Mouse (Mus musculus) adrenal gland, postnatal 14 days (tissue): ENCODE measurements around the gene Lrrc32. TPM values are rescaled to one million over a fixed set of nuclear protein-coding genes. Genes with fewer than 3 reads are reported as not detected.

Experiments used
- DNase-seq: peaks from one replicate; pipeline ENCODE4 v3.0.0; 2021; ENCODE audit warnings: mixed read lengths
- total RNA-seq: library from RNA; stranded (reverse); gene quantifications from 2 replicates; pipeline ENCODE4 v1.2.3, GENCODE M21; 2021

Gene Lrrc32
- total RNA-seq, 1 experiment from 2014 or later = 18.4 TPM

DNA sequence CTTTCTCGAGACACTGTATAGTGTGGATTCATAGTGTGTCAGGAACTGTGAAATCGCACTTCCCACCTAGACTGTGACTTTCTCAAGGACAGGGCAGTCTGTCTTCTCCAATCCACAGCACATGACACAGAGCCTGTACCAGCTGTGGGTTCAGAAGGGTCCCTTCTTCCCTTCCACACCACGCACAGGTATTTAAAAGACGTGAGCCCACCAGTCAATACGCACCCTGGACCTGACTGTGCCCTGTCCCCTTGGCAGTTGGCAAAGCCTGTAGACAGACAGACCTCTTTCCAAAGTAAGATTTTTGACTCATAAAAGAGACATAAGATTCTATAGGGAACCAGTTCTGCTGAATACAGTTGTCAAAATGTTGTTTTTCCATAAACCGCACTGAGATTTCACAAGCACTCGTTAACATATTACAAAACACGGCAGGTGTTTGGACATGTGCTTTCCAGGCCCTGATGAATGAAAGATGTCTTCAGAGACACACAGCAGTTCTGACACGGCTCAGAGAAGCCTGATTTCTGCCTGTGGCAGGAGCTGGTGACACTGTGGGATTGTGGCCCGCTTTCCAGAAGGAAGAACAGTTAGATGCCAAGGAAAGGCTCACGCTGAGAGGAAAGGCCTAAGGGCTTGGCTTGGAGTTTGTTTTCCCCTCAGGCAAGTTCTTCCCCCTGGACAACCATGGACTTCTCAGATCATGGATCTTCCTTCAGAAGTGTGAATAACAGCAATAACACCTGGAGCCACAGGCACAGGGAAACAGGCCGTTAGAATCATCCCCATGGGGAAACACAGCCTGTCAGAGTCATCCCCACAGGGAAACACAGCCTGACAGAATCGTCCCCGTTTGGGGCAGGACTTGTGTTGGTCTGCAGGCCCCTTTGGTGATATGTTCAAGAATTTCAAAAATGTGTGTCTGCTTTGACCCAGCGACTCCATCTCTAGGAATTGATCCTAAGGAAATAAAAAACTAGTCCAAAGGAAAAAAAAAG is 22.2 kb downstream of the Lrrc32 start:
- DNase-seq = no peak

DNA sequence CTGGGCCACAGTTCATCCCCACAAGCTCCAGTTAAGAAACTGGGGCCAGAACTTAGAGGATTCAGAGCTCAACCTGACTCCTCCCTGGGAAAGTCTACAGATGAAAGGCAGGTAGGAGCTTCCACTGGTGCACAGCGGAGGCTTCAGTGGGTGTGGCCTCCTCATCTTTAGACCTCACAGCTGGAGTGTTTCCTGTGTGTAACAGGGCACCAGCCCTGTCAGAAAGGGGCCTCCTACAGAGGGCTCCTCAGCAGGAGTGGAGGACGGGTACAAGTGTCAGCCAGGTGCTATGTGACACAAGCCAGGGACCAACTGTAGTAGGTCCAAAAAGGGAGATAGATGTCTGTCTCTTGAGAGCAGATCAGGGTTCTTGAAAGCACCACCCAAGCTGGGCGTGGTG is 24.2 kb downstream of the Lrrc32 start:
- no peak for DNase-seq

DNA sequence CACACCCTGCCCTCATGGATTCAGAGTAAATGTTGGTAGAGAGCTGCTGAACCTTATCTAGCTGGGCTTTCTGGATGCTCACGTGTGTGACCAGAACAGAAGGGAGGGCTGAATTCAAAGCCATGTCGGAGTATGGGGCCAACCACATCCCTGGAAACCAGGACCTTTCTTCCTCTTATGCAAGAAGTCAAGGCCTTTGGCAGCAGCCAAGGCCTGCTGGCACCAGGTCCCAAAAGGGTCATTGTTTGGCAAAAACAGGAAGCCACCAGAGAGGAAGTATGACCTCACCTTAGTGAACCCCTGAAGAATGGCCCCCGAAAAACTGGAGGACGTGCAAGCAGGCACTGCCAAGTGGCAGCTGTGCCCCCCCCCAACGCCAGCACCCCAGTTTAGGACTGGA is 33.5 kb downstream of the Lrrc32 start:
- DNase-seq = peak; percentile 75

- DNase-seq = peak; percentile 35
Measured at GRCm38 (mm10) chr7:98523070-98523812, 34.2 kb downstream of the Lrrc32 start.

GRCm38 (mm10) chr7:98523813-98524361 is 34.8 kb downstream of the Lrrc32 start:
- peak; percentile 64 for DNase-seq

- DNase-seq = peak; percentile 49
Measured at GRCm38 (mm10) chr7:98524401-98524800, 35.3 kb downstream of the Lrrc32 start.

DNA sequence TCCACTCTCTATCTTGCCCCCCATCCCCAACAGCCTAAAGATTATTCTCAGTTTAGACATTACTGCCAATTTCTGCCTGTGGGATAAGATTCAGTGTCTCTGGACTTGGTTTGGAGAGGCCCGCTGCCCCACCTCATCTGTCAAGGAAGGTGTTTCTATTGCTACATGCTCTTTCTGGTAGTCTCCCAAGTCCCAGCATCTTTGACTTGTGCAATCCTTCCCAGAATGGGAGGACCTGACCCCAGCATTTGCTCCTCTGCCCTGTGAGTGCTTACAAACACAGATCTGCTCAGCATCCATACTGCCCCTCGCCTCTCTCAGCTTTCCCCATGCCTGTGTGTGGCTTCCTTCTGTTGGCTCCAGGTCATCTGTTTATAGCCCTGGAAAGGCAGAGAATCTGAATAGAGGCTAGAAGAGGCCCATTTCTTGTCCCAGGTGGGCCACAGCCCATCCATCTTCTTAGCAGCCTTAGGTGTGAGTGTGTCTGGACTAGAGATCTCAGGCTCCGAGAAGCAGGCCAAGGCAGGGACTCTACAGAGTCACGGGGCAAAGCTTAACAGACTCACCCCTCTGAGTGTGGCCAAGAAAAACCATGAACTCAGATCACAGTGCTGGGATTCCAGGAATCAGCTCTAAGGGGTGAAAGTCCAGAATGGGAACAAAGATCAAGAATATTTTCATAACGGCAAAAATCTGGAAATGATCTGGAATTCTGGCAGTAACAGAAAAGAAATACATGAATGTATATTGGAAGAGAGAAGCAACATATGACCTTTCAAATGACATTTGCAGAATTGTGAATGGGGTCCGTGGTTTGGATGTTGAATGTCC is 36.0 kb downstream of the Lrrc32 start:
- DNase-seq = no peak

DNA sequence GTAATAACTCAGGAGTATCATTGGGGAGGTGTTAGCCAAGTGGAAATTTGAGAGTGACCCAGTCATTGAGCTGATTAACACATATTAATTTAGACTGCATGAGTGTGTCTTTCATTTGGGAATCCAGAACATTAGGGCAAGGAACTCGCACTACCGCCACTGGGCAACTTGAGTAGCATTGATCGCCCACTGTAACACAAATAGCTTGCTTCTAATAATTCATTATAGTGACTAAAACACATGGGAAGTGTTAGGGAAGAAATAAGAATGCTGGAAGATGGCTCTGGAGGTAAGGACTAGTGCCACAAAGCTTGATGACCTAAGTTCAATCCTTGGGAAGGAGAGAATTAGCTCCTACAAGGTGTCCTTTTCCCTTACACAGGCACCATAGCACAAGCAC is 38.0 kb downstream of the Lrrc32 start:
- no peak for DNase-seq

GRCm38 (mm10) chr7:98531612-98532011 is 42.5 kb downstream of the Lrrc32 start:
- no peak for DNase-seq

GRCm38 (mm10) chr7:98532981-98533380 is 43.9 kb downstream of the Lrrc32 start:
- no peak for DNase-seq

DNA sequence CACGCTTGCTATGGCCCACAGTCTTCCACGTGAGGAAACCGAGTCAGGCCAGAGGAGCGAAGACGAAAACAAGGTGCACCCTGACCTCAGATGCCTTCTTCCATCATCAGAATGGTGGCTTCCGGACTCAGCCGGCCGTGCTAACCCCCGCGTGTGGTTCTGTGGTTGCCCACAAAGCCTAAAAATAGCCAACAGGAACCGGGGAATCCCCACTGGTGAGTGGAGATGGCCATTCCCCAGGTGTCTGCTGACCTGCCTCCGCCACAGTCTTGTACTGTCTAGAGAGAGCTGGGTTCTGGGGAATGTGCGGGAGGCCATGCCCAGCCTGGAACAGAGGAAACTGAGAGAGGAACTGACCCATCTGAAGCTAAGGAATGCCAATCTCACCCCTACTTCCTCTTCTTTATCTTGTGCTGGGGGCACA is 45.4 kb downstream of the Lrrc32 start:
- DNase-seq = no peak

DNA sequence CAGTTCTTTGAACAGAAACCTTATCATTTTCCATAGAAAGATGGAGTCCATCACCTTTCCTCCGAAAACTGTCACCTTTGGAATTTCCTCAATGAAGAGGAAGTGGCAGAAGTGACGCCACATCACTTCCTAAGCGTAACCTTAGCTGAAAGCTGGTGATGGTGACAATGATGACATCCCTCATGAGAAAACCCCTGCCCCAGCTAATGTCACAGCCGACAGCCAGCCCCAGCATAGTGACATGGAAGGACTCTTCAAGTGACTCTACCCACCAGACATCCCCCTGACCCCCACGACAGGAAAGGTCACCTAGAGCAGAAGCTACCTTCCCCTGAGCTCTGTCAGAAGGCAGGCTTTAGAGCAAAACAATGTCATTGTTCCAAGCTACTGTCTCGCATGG is 46.1 kb downstream of the Lrrc32 start:
- DNase-seq = no peak

DNA sequence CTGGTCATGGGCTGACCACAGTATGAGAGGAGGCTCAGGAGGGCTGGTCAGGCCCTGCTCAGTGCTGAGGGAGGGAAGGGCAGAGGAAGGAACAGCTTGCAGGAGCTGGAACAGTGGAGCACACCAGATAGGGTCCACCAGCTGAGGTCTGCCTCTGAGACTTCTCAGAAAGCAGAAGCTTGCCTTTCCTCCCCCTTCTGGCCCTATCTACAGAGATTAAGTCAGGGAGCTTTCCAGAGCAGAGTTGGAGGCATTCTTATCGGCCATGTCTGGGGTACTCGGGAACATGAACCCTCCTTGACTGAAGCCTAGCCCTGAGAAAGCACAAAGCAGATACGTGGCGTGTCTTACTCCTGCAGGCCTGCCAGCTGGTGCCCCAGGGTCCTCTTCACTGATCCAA is 46.8 kb downstream of the Lrrc32 start:
- no peak for DNase-seq

- no peak for DNase-seq
Measured at GRCm38 (mm10) chr7:98537210-98537966, 48.3 kb downstream of the Lrrc32 start.

GRCm38 (mm10) chr7:98537967-98538573 is 49.0 kb downstream of the Lrrc32 start:
- no peak for DNase-seq

GRCm38 (mm10) chr7:98540879-98541278 is 51.8 kb downstream of the Lrrc32 start:
- no peak for DNase-seq

DNA sequence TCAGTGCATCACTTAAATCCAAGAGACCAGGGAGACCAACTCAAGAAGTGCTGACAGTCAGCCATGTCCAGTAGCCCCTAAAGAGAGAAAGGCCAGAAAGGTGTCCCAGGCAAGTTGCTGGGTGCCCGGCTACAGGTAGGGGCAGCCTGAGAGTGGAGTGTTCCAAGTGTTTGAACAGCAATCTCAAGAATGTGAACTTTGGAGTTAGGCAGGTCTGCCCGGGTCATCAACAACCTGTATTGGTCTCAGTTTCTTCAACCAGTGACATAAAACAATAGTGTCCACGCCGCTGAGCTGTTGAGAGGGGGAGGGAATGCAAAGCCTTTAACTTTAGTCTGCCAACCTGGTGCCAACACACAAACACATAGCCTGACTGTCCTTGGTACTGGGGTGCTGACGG is 52.5 kb downstream of the Lrrc32 start:
- no peak for DNase-seq

DNA sequence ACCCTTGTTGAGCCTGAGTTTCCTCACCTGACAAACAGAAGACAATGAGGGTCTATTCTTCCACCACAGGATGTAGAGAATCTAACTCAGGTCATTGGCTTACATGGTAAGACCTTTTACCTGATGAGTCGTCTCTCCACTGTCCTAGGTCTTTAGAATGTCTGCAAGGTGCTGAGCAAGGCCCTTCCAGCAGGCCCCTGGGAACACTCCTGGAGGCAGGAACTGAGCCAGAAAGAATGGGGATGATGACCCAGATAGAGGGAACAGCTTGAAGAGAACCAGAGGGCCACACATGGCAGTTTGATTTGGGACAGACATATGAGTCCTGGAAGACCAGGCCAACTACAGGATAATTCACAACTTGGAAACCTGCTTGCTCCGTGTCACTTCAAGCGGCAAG is 53.2 kb downstream of the Lrrc32 start:
- DNase-seq = no peak

GRCm38 (mm10) chr7:98542731-98543142 is 53.7 kb downstream of the Lrrc32 start:
- no peak for DNase-seq

GRCm38 (mm10) chr7:98543853-98544370 is 54.8 kb downstream of the Lrrc32 start:
- no peak for DNase-seq

- DNase-seq = no peak
Measured at GRCm38 (mm10) chr7:98544556-98544955, 55.5 kb downstream of the Lrrc32 start.
